Mouse (Mus musculus) myocyte (in vitro differentiated cells): ENCODE data around the gene Bmpr1b. TPM values are rescaled to one million over a fixed set of nuclear protein-coding genes. Genes with fewer than 3 reads are reported as not detected.

Experiments used
- H3K27me3 ChIP-seq: one replicate; pipeline ENCODE4 v1.6.1; 2011; ENCODE audit not compliant: control insufficient read depth, insufficient read depth, insufficient read length
- H3K36me3 ChIP-seq: one replicate; pipeline ENCODE4 v1.6.1; 2011; ENCODE audit not compliant: control insufficient read depth, insufficient read depth
- H3K4me2 ChIP-seq: one replicate; pipeline ENCODE4 v1.6.1; 2011; ENCODE audit warnings: low read depth, control low read depth
- H3K4me3 ChIP-seq: one replicate; pipeline ENCODE4 v1.5.1; 2011; ENCODE audit warnings: mild to moderate bottlenecking, control low read depth, moderate library complexity
- H3K79me2 ChIP-seq: one replicate; pipeline ENCODE4 v1.6.1; 2011; ENCODE audit not compliant: control insufficient read depth, insufficient read depth
- H3ac ChIP-seq: one replicate; pipeline ENCODE4 v1.6.1; 2011; ENCODE audit not compliant: control insufficient read depth, insufficient read length
- CEBPB ChIP-seq: IDR thresholded peaks from 2 replicates; pipeline ENCODE4 v1.6.1; 2011; ENCODE audit warnings: mild to moderate bottlenecking, moderate library complexity; ENCODE audit not compliant: poor library complexity, insufficient read depth, severe bottlenecking
- E2F4 ChIP-seq: IDR thresholded peaks from one replicate; pipeline ENCODE4 v1.6.1; 2011; ENCODE audit warnings: mild to moderate bottlenecking, control low read depth, moderate library complexity; ENCODE audit not compliant: insufficient read depth
- MAX ChIP-seq: IDR thresholded peaks from one replicate; pipeline ENCODE4 v1.6.1; 2011; ENCODE audit warnings: low read depth, mild to moderate bottlenecking, control low read depth
- MYOD1 ChIP-seq, 3 experiments: IDR thresholded peaks; one replicate each; pipeline ENCODE4 v1.6.1; 2011; ENCODE audit warnings: control low read depth in 2 of 3, low read depth in 2 of 3, mild to moderate bottlenecking in 2 of 3, moderate library complexity in 1 of 3; ENCODE audit not compliant: insufficient read length in 2 of 3, control insufficient read depth in 1 of 3
- MYOG ChIP-seq, 3 experiments: IDR thresholded peaks; one replicate each; pipeline ENCODE4 v1.6.1; 2011; ENCODE audit warnings: control low read depth in 2 of 3, low read depth in 2 of 3, mild to moderate bottlenecking in 2 of 3; ENCODE audit not compliant: insufficient read length in 2 of 3, control insufficient read depth in 1 of 3, insufficient read depth in 1 of 3
- POLR2A ChIP-seq: IDR thresholded peaks from one replicate; pipeline ENCODE4 v1.6.1; 2011; ENCODE audit warnings: low read depth, mild to moderate bottlenecking, control low read depth, moderate library complexity; ENCODE audit not compliant: insufficient read length
- POLR2AphosphoS2 ChIP-seq: IDR thresholded peaks from one replicate; pipeline ENCODE4 v1.6.1; 2011; ENCODE audit warnings: low read depth, control low read depth; ENCODE audit not compliant: insufficient read length
- REST ChIP-seq: IDR thresholded peaks from one replicate; pipeline ENCODE4 v1.6.1; 2011; ENCODE audit warnings: mild to moderate bottlenecking, control low read depth, moderate library complexity; ENCODE audit not compliant: insufficient read depth, insufficient read length
- SRF ChIP-seq: IDR thresholded peaks from one replicate; pipeline ENCODE4 v1.6.1; 2011; ENCODE audit warnings: low read depth; ENCODE audit not compliant: control insufficient read depth, insufficient read length
- TCF12 ChIP-seq: IDR thresholded peaks from one replicate; pipeline ENCODE4 v1.6.1; 2011; ENCODE audit warnings: mild to moderate bottlenecking, control low read depth; ENCODE audit not compliant: poor library complexity, insufficient read depth, severe bottlenecking
- TCF3 ChIP-seq: IDR thresholded peaks from one replicate; pipeline ENCODE4 v1.6.1; 2011; ENCODE audit warnings: low read depth, control low read depth; ENCODE audit not compliant: insufficient read length
- USF1 ChIP-seq: IDR thresholded peaks from one replicate; pipeline ENCODE4 v1.6.1; 2011; ENCODE audit warnings: low read depth, mild to moderate bottlenecking, control low read depth, moderate library complexity
- polyA plus RNA-seq: library from polyadenylated mRNA; unstranded; fragments of >200 nt; fragmentation: generic; extraction: Trizol; gene quantifications from one replicate; pipeline ENCODE4 v1.2.1, GENCODE M21; 2012; ENCODE audit warnings: missing spikeins

Gene Bmpr1b
- polyA plus RNA-seq, 1 experiment, result 0.34 TPM

DNA sequence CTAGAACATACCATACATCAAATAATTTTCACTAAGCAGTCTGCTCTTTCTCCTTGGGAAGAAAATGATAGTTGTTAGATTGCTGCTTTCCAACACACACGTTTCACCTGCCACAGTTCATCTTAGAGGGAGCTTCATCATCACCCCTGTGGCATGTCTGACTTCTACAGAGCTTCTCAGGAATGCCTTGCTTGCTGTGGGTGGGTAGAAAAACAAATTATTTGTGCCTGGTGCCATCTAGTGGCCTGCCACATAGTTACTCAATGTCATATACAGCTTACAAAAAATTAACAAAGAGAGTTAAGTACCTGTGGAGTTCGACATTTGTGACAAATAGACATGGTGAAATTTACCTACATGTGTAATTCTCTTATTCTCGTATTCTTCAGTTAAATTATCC lies 338.1 kb downstream of the Bmpr1b start:
- H3ac ChIP-seq, result no peak overlapping the region
- no peak overlapping the region for H3K4me2 ChIP-seq
- H3K27me3 ChIP-seq, result no peaks in the 10 kb centered on the region
- no peaks in the 10 kb centered on the region for H3K79me2 ChIP-seq
- no peak overlapping the region for H3K4me3 ChIP-seq
- no peak for TF ChIP-seq SRF
- no peak for TF ChIP-seq REST
- no peak for TF ChIP-seq E2F4
- no peak for TF ChIP-seq MAX
- H3K36me3 ChIP-seq, result no peaks in the 10 kb centered on the region

DNA sequence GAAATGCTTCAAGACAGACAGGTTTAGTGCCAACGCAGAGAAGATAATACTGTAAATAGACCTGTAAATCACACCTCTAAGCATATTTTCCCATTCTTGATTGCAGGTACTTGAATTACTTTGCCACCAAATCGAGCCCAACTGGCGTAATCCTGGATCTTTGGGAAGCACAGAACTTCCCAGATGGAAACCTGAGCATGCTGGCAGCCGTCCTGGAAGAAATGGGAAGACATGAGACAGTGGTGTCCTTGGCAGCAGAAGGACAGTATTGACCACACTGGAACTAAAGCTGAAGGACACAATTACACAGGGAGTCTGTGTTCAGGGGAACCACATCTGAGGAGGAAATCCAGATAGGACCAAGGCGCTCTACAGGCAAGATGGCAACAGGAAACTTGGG lies 340.9 kb downstream of the Bmpr1b start:
- no peak for TF ChIP-seq POLR2AphosphoS2
- no peak for TF ChIP-seq MYOG (IDR thresholded peaks at IDR 0.05; ENCODE audit: control insufficient read depth in 1 of 3, insufficient read depth in 1 of 3, insufficient read length in 2 of 3, low read depth in 2 of 3)
- TF ChIP-seq TCF12, result no peak
- TF ChIP-seq POLR2A, result no peak
- no peak for TF ChIP-seq TCF3
- no peak for TF ChIP-seq SRF
- no peak for TF ChIP-seq REST
- no peak for TF ChIP-seq MAX
- no peak for TF ChIP-seq CEBPB
- no peak for TF ChIP-seq MYOD1 (IDR thresholded peaks at IDR 0.05; ENCODE audit: control insufficient read depth in 1 of 3, insufficient read length in 2 of 3, low read depth in 2 of 3)
- no peak for TF ChIP-seq E2F4
- no peak for TF ChIP-seq USF1

DNA sequence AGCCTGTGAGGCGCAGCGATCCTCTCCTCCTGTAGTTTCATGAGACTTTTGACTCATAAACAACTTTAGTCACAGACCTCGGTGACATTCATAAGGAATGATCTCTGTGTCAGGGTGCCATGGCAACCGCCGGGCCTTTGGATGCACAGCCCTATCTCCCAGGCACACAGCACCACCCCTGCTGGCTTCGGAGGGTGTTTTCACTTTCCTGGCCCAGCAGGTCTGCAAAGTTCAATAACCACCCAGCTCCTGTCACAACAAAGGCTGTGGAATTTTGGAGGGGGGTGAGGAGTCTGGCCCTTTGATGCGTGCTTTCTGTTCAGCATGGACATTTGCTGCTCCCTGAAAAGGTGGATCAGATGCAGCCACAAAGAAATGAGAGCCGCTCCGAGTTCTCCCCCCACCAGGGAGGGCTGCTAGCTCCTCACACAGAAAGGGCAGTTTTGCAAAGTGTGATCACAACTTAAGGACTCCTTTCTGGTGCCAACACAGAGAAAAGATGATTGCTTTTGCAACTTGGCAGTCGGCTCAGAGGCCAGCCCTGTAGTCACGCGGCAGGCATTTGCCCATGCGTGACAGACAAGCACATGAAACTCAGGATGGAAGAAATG lies 349.8 kb downstream of the Bmpr1b start:
- Histone ChIP-seq H3K36me3 (no peaks in the 10 kb centered on the region), H3ac (no peak overlapping the region), H3K79me2 (no peaks in the 10 kb centered on the region), H3K27me3 (no peaks in the 10 kb centered on the region), H3K4me2 (no peak overlapping the region), H3K4me3 (no peak overlapping the region)
- no peak for TF ChIP-seq MYOG (IDR thresholded peaks at IDR 0.05; ENCODE audit: control insufficient read depth in 1 of 3, insufficient read depth in 1 of 3, insufficient read length in 2 of 3, low read depth in 2 of 3)
- TF ChIP-seq SRF, result no peak
- no peak for TF ChIP-seq POLR2AphosphoS2
- TF ChIP-seq E2F4, result no peak
- no peak for TF ChIP-seq TCF3
- no peak for TF ChIP-seq MAX
- TF ChIP-seq CEBPB, result no peak
- no peak for TF ChIP-seq REST
- TF ChIP-seq TCF12, result no peak
- no peak for TF ChIP-seq MYOD1 (IDR thresholded peaks at IDR 0.05; ENCODE audit: control insufficient read depth in 1 of 3, insufficient read length in 2 of 3, low read depth in 2 of 3)
- no peak for TF ChIP-seq USF1
- no peak for TF ChIP-seq POLR2A

More for the DNA sequence above, 340.9 kb downstream of the Bmpr1b start:
- Histone ChIP-seq H3ac (no peak overlapping the region), H3K4me2 (no peak overlapping the region), H3K36me3 (no peaks in the 10 kb centered on the region), H3K27me3 (no peaks in the 10 kb centered on the region), H3K79me2 (no peaks in the 10 kb centered on the region), H3K4me3 (no peak overlapping the region)

DNA sequence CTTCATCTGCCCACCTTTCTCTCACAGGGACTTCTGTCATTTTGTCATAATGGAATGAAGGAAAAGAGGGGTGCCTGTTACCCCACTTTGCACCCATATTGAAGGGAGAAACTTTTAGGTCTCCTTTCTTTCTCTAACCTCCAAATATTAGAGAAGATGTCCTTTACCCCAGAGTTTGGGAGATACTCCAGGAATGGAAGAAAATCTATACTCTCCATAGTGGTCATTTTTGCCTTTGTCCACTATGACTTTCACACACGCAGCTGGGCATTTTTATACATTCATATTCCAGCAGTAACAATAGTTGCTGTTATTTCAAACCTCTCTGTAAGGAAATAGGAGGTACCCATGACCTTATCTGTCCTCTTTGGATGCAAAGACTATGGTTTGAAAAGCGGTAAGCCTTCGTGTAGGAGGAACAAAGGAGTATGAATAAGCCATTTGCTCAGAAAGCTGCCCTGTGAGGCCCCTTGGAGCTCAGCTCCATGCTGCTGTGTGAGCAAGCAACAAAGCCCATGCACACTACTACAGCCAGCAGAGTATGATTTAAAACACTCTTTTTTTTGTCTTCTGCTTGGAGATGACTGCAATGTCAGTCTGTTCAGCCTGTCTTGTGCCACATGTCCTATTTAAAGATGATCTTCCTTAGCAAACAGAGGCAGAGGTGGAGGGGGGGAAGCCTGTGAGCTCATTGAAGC lies 350.5 kb downstream of the Bmpr1b start:
- no peak overlapping the region for H3K4me2 ChIP-seq
- no peaks in the 10 kb centered on the region for H3K79me2 ChIP-seq
- TF ChIP-seq TCF3 (no peak), MAX (no peak), TCF12 (no peak), MYOG (IDR thresholded peaks at IDR 0.05; ENCODE audit: control insufficient read depth in 1 of 3, insufficient read depth in 1 of 3, insufficient read length in 2 of 3, low read depth in 2 of 3) (no peak), POLR2A (no peak), CEBPB (no peak), REST (no peak), SRF (no peak), POLR2AphosphoS2 (no peak), MYOD1 (IDR thresholded peaks at IDR 0.05; ENCODE audit: control insufficient read depth in 1 of 3, insufficient read length in 2 of 3, low read depth in 2 of 3) (no peak), USF1 (no peak), E2F4 (no peak)
- no peak overlapping the region for H3K4me3 ChIP-seq
- H3ac ChIP-seq, result no peak overlapping the region
- H3K36me3 ChIP-seq, result no peaks in the 10 kb centered on the region
- no peaks in the 10 kb centered on the region for H3K27me3 ChIP-seq

- H3ac ChIP-seq, result no peak overlapping the region
- H3K4me2 ChIP-seq, result no peak overlapping the region
- TF ChIP-seq TCF3 (no peak), MAX (no peak), POLR2AphosphoS2 (no peak), SRF (no peak), E2F4 (no peak), USF1 (no peak), CEBPB (no peak), TCF12 (no peak), REST (no peak), POLR2A (no peak), MYOD1 (IDR thresholded peaks at IDR 0.05; ENCODE audit: control insufficient read depth in 1 of 3, insufficient read length in 2 of 3, low read depth in 2 of 3) (no peak), MYOG (IDR thresholded peaks at IDR 0.05; ENCODE audit: control insufficient read depth in 1 of 3, insufficient read depth in 1 of 3, insufficient read length in 2 of 3, low read depth in 2 of 3) (no peak)
- no peaks in the 10 kb centered on the region for H3K36me3 ChIP-seq
- H3K27me3 ChIP-seq, result no peaks in the 10 kb centered on the region
- H3K79me2 ChIP-seq, result no peaks in the 10 kb centered on the region
- no peak overlapping the region for H3K4me3 ChIP-seq
These were observed 354.4 kb downstream of the Bmpr1b start for GRCm38 (mm10) chr3:141814776-141815175.
